19 mouse cellular contexts compared by ENCODE assay signal in genomic region chr5:39636090-39636489, GRCm38 (mm10).
A peak's percentile ranks its signal among the peaks of the same experiment; 100 is the strongest.
DNase-seq lines count a peak whose midpoint lies in the region; ATAC-seq and TF ChIP-seq lines count a peak whose summit lies in the region.
"Had no signal": no experiment of that assay in that cellular context is flagged by ENCODE, and none has a peak within 500 bp of the region (broad histone marks: within the 10 kb centered on the region; RNA-seq: fewer than 3 reads in every experiment).

No protein-coding gene starts in this region.

- no peak for TF ChIP-seq POLR2A in CH12.LX (IDR thresholded peaks at IDR 0.05; ENCODE audit: low read depth, low read length)

- H3K79me2 ChIP-seq in CH12.LX (replicated peaks; ENCODE audit: control insufficient read depth, extremely low read depth, insufficient read depth, poor library complexity, severe bottlenecking), result no peaks in the 10 kb centered on the region

- peak; percentile 18 for DNase-seq in cerebellum, adult 9-10 months
- no peak for DNase-seq in cerebellum, postnatal 10 days
- no peak for DNase-seq in CH12.LX (ENCODE audit: extremely low read depth)
- no peak for DNase-seq in yolk sac, embryonic 10.5 days (ENCODE audit: low spot score)
- DNase-seq in right cerebral cortex, postnatal 36 days (ENCODE audit: low spot score in 2 of 2), result no peak
- DNase-seq: adrenal gland, adult 8-10 months; adrenal gland, postnatal 14 days; adrenal gland, postnatal 36 days; cerebellum, adult 9-11 months; cerebellum, postnatal 25 days; forebrain, postnatal 0 days had no signal

- no peak overlapping the region for H3K27ac ChIP-seq in CH12.LX (ENCODE audit: insufficient read depth, low read depth)
- H3K27ac ChIP-seq: embryonic facial prominence, embryonic 10.5 days; embryonic facial prominence, embryonic 12.5 days; forebrain, embryonic 13.5 days; forebrain, embryonic 15.5 days had no signal

- H3K9ac ChIP-seq in CH12.LX (ENCODE audit: insufficient read depth, low read depth), result no peak overlapping the region
- H3K9ac ChIP-seq: embryonic facial prominence, embryonic 12.5 days; forebrain, embryonic 13.5 days; forebrain, embryonic 15.5 days had no signal

- in situ Hi-C loops in CH12.LX (cut with MboI; ENCODE audit: low pct_ligation_motif_present, low pct_unique_long_range_greater_than_20kb, low sequenced_read_pairs), result loop anchor here (25.0 kb wide), 3 partner anchors 326 to 849 kb away; no protein-coding TSS in a partner anchor

- no peaks in the 10 kb centered on the region for H3K27me3 ChIP-seq in CH12.LX (replicated peaks)
- H3K27me3 ChIP-seq: embryonic facial prominence, embryonic 12.5 days; forebrain, embryonic 13.5 days; forebrain, embryonic 15.5 days; Patski had no signal

- no peak overlapping the region for H3K4me3 ChIP-seq in CH12.LX (replicated peaks in 1 of 3; ENCODE audit: low read depth in 2 of 3, low read length in 2 of 3, poor library complexity in 1 of 3)
- H3K4me3 ChIP-seq: embryonic facial prominence, embryonic 10.5 days; embryonic facial prominence, embryonic 12.5 days; forebrain, embryonic 13.5 days; forebrain, embryonic 15.5 days had no signal

- 0 out of 2 replicates have a peak, but pooled peaks have one; percentile 12 for ATAC-seq in granulocyte monocyte progenitor cell, adult 5-6 weeks (replicated peaks; ENCODE audit: poor library complexity, severe bottlenecking)
- ATAC-seq: activated CD4-positive, CD25-positive, alpha-beta regulatory T cell, adult 4 months; forebrain, embryonic 13.5 days; forebrain, embryonic 15.5 days; forebrain, postnatal 0 days; Patski had no signal

- dilution Hi-C loops in CH12.LX (cut with MboI; ENCODE audit: extremely low pct_ligation_motif_present, extremely low pct_unique_long_range_greater_than_20kb, low sequenced_read_pairs), result no loop called here

- TF ChIP-seq CTCF in CH12.LX (conservative IDR thresholded peaks at IDR 0.05 in 1 of 2, IDR thresholded peaks at IDR 0.05 in 1 of 2; ENCODE audit: low read depth in 2 of 2, low read length in 2 of 2), result no peak

- no peaks in the 10 kb centered on the region for H3K36me3 ChIP-seq in CH12.LX (replicated peaks in 1 of 2; ENCODE audit: control insufficient read depth in 1 of 2, insufficient read depth in 1 of 2, low read length in 1 of 2)
- H3K36me3 ChIP-seq: embryonic facial prominence, embryonic 10.5 days; embryonic facial prominence, embryonic 12.5 days; forebrain, embryonic 15.5 days; G1E had no signal

- H3K9me3 ChIP-seq in CH12.LX (replicated peaks; ENCODE audit: low read length), result no peaks in the 10 kb centered on the region
- H3K9me3 ChIP-seq: embryonic facial prominence, embryonic 10.5 days; embryonic facial prominence, embryonic 12.5 days; forebrain, embryonic 13.5 days; forebrain, embryonic 15.5 days had no signal

- H3K4me2 ChIP-seq in CH12.LX (ENCODE audit: insufficient read depth, low read depth, poor library complexity, severe bottlenecking), result no peak overlapping the region
- H3K4me2 ChIP-seq: embryonic facial prominence, embryonic 12.5 days; forebrain, embryonic 13.5 days; forebrain, embryonic 15.5 days had no signal

- TF ChIP-seq RAD21 in CH12.LX (IDR thresholded peaks at IDR 0.05; ENCODE audit: low read depth, low read length), result no peak

- peaks cover 0 to 64% of the 10 kb centered on the region in 2 experiments; a peak in 2 of 4 replicates for H3K4me1 ChIP-seq in CH12.LX (ENCODE audit: control insufficient read depth in 1 of 2, insufficient read depth in 2 of 2)
- H3K4me1 ChIP-seq: embryonic facial prominence, embryonic 10.5 days; embryonic facial prominence, embryonic 12.5 days had no signal

- TF ChIP-seq EP300 in CH12.LX (IDR thresholded peaks at IDR 0.05; ENCODE audit: low read length), result peak; percentile 52

TF ChIP-seq in CH12.LX, 34 proteins besides CTCF, POLR2A, EP300 and RAD21:
- no peak for TF ChIP-seq HCFC1 (IDR thresholded peaks at IDR 0.05; ENCODE audit: low read depth, low read length)
- TF ChIP-seq PAX5 (IDR thresholded peaks at IDR 0.05; ENCODE audit: low read length), result no peak
- TF ChIP-seq JUN (IDR thresholded peaks at IDR 0.05; ENCODE audit: insufficient read depth, low read depth, low read length), result no peak
- no peak for TF ChIP-seq POLR2AphosphoS2 (IDR thresholded peaks at IDR 0.05; ENCODE audit: low read depth, low read length)
- TF ChIP-seq MAFK (IDR thresholded peaks at IDR 0.05; ENCODE audit: insufficient replicate concordance, low read length), result no peak
- no peak for TF ChIP-seq RCOR1 (conservative IDR thresholded peaks at IDR 0.05; ENCODE audit: low read depth, low read length)
- TF ChIP-seq CHD2 (IDR thresholded peaks at IDR 0.05; ENCODE audit: low read length), result no peak
- no peak for TF ChIP-seq NRF1 (IDR thresholded peaks at IDR 0.05; ENCODE audit: low read depth, low read length)
- TF ChIP-seq ETS1 (conservative IDR thresholded peaks at IDR 0.05; ENCODE audit: low read depth, low read length), result peak; percentile 51; the same call in 1 of the 2 replicates
- TF ChIP-seq TBP (conservative IDR thresholded peaks at IDR 0.05; ENCODE audit: low read depth, low read length), result no peak
- TF ChIP-seq GABPA (IDR thresholded peaks at IDR 0.05; ENCODE audit: insufficient replicate concordance, low read depth, low read length), result no peak
- no peak for TF ChIP-seq TCF12 (IDR thresholded peaks at IDR 0.05; ENCODE audit: low read depth, low read length)
- no peak for TF ChIP-seq CHD1 (IDR thresholded peaks at IDR 0.05; ENCODE audit: low read depth, low read length)
- TF ChIP-seq ELF1 (IDR thresholded peaks at IDR 0.05; ENCODE audit: low read depth, low read length), result no peak
- peak; percentile 19; the same call in 1 of the 2 replicates for TF ChIP-seq MEF2A (IDR thresholded peaks at IDR 0.05; ENCODE audit: borderline replicate concordance, low read depth, low read length)
- TF ChIP-seq ZNF384 (IDR thresholded peaks at IDR 0.05; ENCODE audit: low read depth, low read length), result no peak
- no peak for TF ChIP-seq USF2 (conservative IDR thresholded peaks at IDR 0.05; ENCODE audit: low read depth, low read length)
